Mouse (Mus musculus): ENCODE data around the gene Lrrc43.
"Not testable (repeated sequence)": the region's sequence is repeated elsewhere in the genome, so short reads cannot be mapped to it uniquely, and the experiment has no call there.

Lrrc43 gene

DNA sequence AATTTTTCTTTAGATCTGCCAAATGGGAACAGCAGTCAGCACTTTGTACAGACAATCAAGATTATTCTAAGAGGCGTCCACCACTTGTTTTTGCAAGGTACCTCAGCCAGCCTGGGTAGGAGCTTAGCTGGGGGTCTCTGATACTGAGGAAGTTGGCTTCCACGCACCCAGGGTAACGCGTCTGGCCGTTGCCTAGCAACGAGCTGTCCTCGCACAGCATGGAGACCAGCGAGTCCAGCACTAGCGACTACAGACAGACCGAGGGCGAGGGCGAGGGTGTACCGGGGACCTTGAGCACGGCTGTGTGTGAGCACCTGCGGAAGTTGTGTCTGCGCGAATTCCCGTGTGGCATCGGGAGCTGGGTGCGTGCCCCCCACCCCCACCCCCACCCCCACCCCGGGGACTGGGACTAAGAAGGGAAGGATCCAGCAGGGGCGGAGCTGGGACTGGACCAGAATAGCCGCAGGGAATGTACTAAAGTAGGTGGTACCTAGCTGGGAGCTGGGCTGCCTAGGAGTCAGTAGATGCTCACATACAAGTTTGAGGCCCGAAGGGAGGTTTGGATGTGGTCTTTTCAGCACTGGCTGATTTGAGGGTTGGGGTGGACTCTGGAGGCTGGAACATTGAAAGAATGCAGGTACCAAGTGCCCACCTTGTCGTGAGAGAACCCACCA lies at the start of gene Lrrc43, which contains the start of gene Il31:
Gene Lrrc43, plus strand, starts transcription at position 194 of the 674 bp plus-strand sequence.
Gene Il31, minus strand, starts transcription at position 378 of the 674 bp plus-strand sequence.
- no peak for DNase-seq (ENCODE audit: low read depth, low spot score)

DNA sequence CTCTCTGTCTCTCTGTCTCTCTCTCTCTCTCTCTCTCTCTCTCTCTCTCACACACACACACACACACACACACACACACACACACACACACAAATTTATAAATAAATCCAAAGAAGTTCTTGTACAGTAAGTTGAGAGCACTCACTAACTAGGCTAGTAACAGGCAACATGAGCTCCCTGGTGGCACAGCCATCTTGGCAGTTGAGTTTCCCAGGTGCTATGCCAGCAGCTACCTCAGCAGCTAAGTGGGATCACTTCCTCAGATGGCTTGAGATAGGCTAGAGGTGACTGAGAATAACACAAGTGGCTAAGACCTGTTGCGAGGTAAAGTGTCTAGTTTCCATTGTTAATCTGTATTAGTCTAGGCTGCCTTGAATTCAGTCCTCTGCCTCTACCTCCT lies 49.8 kb upstream of the Lrrc43 start:
- DNase-seq (ENCODE audit: low read depth, low spot score): no peak

DNA sequence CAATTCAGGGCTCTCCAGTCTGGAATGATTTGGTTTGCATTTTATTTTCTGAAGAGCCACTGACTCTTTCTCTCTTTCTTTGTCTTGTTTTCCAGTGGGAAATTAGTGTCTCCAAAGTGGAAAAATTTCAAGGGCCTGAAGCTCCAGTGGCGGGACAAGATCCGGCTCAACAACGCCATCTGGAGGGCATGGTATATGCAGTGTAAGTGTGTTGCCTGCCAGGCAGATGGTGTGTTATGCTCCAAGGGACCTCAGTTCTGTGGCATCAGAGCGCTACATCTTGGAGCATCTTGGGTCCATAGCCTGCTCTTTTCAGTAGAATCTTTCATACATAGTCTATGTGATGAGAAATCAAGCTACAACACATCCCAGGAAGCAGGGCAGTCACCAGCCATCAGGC lies 49.2 kb upstream of the Lrrc43 start:
- DNase-seq (ENCODE audit: low read depth, low spot score): no peak

DNA sequence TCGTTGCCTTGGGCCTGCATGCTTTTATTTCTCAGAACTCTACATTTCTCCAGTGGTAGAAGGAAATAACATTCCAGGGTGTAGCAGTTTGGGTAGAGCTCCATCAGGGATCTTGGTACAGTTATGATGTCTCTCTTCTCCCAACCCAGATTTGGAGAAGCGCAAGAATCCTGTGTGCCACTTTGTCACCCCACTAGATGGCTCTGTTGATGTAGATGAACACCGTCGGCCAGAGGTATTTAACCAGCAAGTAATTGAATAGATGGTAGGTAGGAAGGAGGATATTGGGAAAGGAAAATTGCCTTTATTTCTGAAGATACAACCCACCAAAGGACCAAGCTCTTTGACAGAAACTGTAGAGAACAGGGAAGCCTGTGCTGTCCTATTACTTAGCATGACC lies 48.4 kb upstream of the Lrrc43 start:
- no peak for DNase-seq (ENCODE audit: low read depth, low spot score)

DNA sequence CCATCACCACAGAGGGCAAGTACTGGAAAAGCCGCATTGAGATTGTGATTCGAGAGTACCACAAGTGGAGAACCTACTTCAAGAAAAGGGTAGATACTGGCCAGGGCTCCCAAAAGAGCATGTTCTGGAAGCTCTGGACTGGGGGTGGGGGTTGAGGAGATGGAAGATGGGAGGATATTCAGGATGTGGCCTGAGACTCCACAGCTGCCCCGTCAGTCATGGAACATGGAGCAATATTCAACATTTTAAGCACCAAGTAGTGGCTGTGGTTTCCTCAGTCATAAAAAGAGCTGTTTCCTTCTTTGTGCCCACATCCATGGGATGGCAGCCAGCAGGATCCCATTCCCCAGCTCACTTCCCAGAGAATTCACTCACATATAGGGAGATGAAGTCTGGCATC lies 46.8 kb upstream of the Lrrc43 start:
- no peak for DNase-seq (ENCODE audit: low read depth, low spot score)

DNA sequence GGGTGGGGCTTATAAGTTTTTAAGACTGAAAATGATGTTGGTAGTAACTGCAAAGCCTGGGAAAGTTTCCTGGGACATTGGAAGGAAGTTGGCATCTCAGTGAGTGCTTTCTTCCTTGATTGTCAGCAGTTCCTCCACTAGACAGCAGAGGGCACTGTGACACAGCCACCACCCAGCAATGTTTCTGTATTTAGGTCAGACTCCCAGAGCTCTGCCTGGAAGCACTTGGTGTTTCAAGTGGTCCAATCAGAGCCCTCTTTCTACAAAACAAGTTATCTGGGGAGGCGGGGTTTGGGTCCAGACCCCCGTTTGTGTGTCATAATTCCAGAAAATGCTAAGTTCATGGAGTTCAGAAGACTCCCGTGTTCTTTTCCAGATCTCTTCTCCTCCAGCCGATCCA lies 45.0 kb upstream of the Lrrc43 start:
- peak; percentile 57 for DNase-seq (ENCODE audit: low read depth, low spot score)

DNA sequence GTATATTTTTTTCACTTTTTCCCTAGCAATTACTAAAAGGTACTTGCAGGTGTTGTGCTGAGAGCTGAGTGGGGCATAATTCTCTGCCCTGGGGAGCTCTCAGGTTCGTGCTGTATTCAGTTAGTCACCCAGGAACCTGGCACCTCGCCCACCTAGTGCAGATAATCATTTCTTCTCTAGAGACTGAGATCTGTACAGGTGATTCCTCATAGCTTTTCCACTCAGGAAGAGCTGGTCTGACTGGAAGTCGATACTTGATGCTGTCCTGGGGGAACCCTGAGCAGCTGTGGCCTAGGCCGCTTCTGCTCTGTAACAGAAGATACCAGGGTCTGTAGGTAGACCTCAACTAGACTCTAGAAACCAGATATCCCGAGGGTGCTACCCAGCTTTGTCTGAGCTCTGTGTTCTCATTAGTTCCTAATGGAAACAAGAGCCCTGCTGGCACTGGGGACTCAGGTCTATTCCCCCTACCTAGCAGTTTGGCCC lies 44.2 kb upstream of the Lrrc43 start:
- DNase-seq (ENCODE audit: low read depth, low spot score): no peak

DNA sequence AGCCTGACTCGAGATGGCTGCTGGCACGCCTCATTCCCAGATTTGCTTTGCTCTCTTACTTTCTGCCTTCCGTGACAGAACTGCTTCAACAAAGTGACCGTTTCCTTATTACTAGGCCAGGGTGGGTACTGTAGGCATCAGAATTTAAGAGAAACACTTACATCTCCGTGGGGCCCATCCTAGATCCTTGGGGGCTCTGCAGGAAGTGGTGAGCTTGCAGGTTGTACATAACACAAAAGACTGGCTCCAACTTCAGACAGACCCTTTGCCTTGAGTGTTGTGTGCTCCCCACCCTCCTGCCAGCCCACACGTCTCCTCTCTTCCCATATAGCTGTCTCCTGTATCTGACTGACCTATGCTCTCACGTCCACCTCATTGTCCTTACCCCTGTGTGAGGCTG lies 37.2 kb upstream of the Lrrc43 start:
- no peak for DNase-seq (ENCODE audit: low read depth, low spot score)

DNA sequence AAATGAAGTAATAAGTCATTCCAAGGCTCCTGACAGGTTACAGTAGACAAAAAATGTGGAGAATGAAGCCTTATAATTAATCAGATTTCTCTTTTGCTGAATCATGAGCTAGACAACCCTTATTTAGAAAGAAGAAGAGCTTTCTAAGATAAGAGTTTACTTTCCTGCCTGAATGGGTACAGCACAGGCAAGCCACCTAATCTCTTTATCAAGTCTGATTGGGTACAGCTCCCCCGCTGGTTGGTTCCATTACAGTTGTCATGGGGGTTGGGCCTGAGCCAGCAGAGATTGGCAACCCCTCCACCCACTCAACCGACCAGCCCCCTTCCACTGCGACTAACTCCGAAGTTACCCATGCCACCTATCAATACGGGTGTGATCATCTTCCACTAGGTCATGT lies 27.7 kb upstream of the Lrrc43 start:
- DNase-seq (ENCODE audit: low read depth, low spot score): peak; percentile 48

DNA sequence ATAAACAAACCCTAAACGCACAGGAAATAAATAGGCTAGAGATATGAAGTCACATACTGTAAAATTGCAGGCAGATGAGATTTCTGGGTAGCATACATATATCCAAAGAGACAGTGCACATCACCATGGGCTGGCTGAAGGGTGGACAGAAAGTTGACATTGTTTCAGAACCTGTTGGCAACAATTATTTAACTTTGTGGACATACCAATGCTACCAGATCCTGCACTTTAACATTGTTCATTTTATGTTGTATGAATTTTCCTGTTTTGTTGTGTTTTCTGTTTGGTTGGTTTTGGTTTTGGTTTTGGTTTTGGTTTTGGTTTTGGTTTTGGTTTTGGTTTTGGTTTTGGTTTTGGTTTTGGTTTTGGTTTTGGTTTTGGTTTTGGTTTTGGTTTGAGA lies 24.5 kb upstream of the Lrrc43 start:
- peak; percentile 31 for DNase-seq (ENCODE audit: low read depth, low spot score)

DNA sequence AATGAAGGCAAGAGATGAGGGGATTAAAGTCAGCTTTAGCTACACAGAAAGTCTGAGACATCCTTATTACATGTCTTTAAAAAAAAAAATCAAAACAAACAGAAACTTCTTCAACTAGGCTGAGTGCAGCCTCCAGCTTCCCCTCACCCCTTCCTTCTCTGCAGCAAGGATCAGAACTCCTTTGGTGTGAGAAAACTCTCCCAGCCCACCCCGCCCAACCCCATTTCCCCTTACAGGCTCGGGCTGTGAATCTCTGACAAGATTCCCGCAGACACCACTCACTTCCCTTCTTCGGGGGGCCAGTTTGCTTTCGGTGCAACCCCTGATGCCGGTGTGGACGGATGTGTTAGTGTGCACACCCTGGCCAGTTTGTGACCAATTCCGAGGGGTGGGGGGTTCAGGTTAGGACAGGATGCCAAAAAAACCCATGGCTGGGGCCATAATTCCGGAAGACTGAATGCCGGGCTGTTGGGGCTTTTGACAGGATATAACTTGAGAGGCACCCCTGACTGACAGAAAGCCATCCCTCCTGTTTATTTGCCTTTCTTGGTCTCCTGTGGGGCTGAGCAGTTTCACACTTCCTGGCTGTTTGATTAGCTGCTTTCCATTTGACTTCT lies 18.2 kb upstream of the Lrrc43 start:
- peak; percentile 56 for DNase-seq (ENCODE audit: low read depth, low spot score)

DNA sequence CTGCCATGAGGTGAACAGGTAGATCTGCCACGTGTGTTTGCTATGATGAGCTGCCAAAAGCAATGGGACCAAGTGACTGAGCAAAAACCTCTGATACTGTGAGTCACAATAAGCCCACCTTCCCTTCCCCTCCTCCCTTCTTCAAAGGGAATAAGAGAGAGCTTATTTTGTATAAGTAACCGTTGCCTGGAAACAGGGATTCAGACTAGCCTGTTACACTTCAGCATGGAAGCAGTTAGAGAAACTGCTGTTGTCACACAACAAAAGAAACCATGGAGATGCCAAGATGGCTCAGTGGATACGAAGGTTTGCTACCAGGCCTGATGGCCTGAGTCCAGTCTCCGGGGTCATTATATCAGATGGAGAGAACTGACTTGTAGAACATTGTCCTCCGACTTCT lies 15.3 kb upstream of the Lrrc43 start:
- DNase-seq (ENCODE audit: low read depth, low spot score): no peak

DNA sequence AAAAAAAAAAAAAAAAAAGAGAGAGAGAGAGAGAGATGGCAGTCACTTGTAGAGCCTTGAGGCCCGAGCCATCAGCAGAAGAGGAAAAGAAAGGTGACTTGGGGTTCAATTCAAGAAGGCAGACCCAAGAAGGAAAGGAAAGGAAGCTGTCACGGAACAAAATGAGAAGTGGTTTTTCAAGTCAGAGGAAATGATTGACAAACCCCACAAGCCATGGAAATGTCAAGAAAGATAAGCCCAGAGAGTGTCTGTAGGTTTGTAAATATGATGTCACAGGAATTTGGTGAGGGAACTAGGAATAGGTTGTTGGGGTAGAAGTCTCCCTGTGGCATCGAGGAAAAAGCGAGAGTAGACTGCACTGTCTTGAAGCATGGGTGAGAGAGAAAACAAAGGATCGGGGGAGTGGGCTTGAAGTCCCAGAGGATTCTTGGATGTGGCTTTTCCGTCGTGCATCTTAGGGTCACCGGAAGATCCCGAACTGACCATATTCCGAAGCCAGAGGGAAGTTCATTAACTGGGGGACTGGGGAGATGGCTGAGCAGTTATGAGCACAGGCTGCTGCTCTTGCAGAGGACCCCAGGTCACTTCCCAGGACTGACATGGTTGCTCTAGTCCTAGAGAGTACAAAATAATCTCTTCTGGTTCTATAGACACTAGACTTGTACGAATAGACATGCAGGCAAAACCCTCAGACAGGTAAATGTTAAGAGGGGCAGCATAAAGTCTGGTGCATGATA lies 1.3 kb upstream of the Lrrc43 start:
- DNase-seq (ENCODE audit: low read depth, low spot score): no peak

DNA sequence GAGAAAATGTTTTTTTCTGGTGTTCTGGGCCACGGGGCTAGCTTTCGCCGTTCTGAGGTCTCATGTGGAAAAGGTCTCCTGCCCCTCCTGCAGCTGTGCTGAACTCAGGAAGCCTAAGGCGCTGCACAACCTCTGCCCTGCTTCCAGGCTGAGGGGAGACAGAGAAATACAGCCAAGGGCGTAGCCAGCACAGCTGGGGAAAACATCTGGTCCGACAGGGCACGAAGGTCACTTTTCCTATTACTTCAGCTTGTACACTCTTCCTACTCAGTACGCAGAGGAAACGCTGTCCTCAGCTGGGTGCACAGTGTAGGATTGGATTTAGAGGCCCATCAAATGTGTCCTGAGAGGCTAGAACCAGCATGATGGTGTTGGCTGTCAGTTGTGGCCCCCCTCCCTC lies 830 bp downstream of the Lrrc43 start:
- no peak for DNase-seq (ENCODE audit: low read depth, low spot score)

DNA sequence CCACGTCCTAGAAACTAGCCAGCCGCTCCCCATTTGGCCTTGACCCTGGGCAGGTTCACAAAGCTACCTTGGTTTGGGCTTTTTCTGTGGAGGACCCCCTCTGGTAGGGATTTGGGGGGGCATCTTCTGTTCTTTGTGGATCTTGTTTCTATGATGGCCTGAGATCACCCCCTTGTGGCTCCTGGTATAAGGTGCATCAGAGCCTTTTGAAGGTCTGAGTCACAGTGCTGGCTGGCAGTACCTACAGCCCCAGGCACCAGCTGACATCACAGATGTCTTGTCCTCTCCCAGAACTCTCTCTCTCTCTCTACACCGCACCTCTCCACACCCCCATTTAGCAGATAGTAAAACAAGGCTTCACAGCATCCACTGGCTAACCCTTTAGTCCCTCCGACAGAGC lies 10.6 kb downstream of the Lrrc43 start:
- DNase-seq (ENCODE audit: low read depth, low spot score): peak; percentile 44

DNA sequence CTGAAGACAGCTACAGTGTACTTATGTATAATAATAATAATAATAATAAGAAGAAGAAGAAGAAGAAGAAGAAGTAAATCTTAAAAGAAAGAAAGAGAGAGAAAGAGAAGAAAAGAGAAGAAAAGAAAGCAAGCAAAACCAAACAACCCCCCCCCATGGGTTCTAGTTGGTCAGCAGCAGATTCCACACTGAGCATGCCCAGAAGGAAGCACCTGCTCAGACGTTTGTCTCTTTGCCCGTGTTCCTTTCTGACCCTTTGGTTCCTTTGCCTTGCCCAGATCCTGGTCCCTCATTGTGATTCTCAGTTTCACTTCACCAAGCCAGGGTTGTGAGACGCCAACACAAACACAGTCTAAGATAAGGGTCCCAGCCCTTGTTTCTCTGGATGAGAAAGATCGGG lies 12.9 kb downstream of the Lrrc43 start:
- DNase-seq (ENCODE audit: low read depth, low spot score): no peak

DNA sequence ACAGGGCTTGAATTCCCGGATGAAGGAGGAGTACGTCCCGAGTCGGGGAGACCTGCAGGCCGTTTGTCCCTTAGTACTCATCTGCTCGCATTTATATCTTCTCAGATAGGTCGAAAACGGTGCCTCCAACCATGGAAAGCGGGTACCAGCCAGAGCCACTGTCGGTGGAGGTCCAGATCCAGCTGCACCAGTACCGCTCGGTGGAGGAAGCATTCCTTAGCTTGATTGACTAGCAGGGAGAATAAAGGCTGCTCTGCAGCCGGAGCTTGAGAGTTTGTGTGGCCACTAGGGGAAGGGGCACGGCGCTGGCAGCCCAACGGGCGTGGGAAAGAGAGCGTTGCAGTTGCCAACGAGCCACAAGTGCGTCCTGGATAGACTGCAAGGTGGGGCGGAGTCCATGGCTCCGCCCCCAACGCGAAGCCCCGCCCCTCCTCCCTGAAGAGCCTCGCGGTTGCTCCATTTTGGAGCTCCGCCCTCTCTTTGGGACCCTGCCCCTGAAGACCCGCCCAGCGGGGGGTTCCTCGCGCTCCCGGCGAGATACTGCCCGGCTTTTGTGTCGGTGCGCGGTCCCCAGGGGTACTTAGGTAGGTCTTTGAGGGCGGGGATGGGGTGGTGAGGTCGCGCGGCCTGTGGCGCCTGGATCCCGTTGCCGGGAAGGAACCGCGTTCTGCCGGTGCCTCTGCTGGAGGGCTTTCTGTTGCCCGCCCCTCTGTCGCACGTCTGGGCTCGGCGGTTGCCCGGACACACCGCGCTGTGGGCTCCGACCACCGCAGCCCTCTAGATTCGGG lies 19.0 kb downstream of the Lrrc43 start:
- peak; percentile 90 for DNase-seq (ENCODE audit: low read depth, low spot score)

DNA sequence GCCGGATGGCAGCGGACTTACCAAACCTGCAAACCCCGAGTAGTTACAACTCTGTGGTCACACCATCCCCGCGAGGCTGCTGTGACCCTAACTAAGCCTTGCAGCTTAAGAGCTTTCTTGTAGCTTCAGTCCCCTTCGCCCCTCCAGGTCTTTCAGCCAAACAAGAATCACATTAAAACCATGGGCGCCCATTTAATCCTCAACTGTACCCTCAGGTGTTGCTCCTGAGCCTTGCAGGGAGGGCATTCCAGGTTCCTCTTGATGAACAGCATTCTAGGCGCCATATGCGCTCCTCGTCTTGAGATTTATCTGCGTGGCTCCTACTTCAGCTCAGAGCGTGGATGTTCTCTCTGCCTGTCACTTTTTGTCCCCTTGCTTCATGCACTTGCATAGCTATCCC lies 19.8 kb downstream of the Lrrc43 start:
- DNase-seq (ENCODE audit: low read depth, low spot score): no peak

DNA sequence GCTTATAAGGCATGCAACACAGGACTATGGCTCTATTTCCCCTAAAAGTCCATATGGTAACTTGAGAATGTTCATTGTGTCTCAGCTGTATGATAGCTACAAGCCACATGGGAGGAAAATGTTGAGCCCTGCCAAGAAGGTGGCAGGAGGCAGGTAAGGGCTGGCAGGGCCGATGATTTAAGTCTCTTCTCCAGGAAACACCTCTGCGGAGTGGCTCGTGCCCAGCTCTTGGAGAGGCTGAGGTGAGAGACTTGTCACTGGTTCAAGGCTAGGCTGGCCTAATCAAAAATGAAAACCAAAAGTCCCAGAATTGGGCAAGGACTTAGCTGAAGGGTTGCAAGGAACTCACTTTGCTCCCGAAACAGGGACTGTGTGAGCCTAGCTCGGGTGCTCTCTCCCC lies 21.1 kb downstream of the Lrrc43 start, which contains the start of gene B3gnt4:
Gene B3gnt4, plus strand, starts transcription at position 301 of the 400 bp plus-strand sequence.
- DNase-seq (ENCODE audit: low read depth, low spot score): no peak

DNA sequence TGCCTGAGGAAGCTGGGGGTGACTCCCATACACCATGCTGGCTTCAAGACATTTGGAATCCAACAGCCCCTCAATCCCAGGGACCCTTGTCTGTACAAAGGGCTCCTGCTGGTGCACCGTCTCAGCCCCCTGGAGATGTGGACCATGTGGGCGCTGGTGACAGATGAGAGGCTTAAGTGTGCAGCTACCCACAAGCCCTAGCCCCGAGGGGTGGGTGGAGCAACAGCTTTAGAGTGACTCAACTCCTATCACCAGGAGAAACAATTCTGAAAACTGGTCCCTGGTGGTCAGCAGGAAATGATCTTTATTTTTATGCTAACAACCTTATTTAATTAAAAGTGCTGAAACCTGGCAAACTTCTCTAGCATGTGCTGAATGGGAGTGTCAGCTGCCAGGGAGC lies 22.3 kb downstream of the Lrrc43 start:
- not testable (repeated sequence) for DNase-seq (ENCODE audit: low read depth, low spot score)

DNA sequence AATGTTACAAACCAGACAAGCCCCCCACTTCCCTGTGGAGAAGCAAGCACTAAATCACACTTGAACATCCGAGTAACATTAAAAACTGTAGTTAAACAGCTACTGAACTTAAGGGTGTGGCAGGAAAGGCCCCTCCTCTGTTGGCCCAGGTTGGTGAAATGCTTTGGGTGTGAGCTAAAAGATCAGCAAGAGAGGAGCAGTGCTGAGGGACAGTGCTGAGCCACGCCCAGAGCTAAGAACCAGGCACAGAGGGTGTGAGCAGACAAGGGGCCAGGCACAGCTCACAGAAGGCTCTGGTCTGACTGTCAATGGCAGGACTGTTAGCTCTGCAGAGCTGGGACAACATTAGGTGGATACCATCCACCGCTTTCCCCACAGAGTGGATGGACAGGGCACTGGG lies 23.0 kb downstream of the Lrrc43 start:
- no peak for DNase-seq (ENCODE audit: low read depth, low spot score)

DNA sequence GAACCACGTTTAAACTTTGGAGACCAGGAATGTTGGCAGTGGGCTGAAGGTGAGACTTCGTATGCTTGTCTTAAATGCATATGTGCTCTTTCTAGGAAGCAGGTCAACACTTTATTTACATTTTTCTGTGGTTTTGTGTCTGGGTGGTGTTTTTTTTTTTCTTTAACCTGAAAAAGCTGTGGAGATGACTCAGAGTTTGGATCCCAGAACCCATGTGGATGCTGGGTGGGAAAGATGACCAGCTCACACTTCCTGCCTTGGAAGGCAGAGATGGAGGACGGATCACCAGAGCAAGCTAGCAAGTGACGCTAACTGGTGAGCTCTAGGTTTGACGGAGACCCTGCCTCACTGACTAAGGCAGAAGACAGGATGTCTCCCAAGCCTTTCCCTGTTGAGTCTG lies 25.8 kb downstream of the Lrrc43 start:
- DNase-seq (ENCODE audit: low read depth, low spot score): no peak
